In genomic region chr2:33985316-33985715, GRCm38 (mm10) we compare ENCODE assay signal across 29 mouse cellular contexts.
DNase-seq lines count a peak whose midpoint lies in the region; TF ChIP-seq lines count a peak whose summit lies in the region.
"Had no signal": no experiment of that assay in that cellular context is flagged by ENCODE, and none has a peak within 500 bp of the region (broad histone marks: within the 10 kb centered on the region; RNA-seq: fewer than 3 reads in every experiment).

No protein-coding gene starts in this region.

- H3K9me3 ChIP-seq in heart, embryonic 10.5 days: no peaks in the 10 kb centered on the region
- H3K9me3 ChIP-seq: forebrain, embryonic 12.5 days; limb, embryonic 13.5 days; liver, embryonic 12.5 days; midbrain, embryonic 13.5 days; neural tube, embryonic 13.5 days had no signal

- DNase-seq in heart, adult 11 months: peak; percentile 69
- DNase-seq in heart, embryonic 10.5 days (ENCODE audit: low spot score): no peak
- peak; percentile 11 for DNase-seq in right cerebral cortex, postnatal 4 days
- DNase-seq in right cerebral cortex, postnatal 36 days (ENCODE audit: low spot score in 2 of 2): no peak
- peak; percentile 21 for DNase-seq in MN1 (ENCODE audit: low spot score)
- DNase-seq in gonadal fat pad, adult 2 months (ENCODE audit: low read depth): peak; percentile 54
- no peak for DNase-seq in thymus, adult 2 months
- DNase-seq: adrenal gland, postnatal 25 days; B cell, adult 2 months; cerebellum, adult 8-10 months; forebrain, postnatal 0 days; gastrocnemius, postnatal 10 days; heart, postnatal 36 days; kidney, adult 9 months; kidney, postnatal 10 days; liver, postnatal 0 days; right cerebral cortex, postnatal 25 days; thymus, postnatal 14 days had no signal

- H3K27ac ChIP-seq in heart, embryonic 10.5 days: no peak overlapping the region
- no peak overlapping the region for H3K27ac ChIP-seq in thymus, adult 2 months (ENCODE audit: control insufficient read depth, insufficient read depth, low read length)
- H3K27ac ChIP-seq: forebrain, embryonic 12.5 days; hindbrain, embryonic 14.5 days; left cerebral cortex, adult 2 months; limb, embryonic 13.5 days; liver, embryonic 12.5 days; macrophage; neural tube, embryonic 13.5 days; stomach, postnatal 0 days had no signal

- no peak for TF ChIP-seq POLR2A in thymus, adult 2 months (IDR thresholded peaks at IDR 0.05; ENCODE audit: control insufficient read depth, extremely low read depth, insufficient read depth, low read length, poor library complexity)

- no peaks in the 10 kb centered on the region for H3K36me3 ChIP-seq in heart, embryonic 10.5 days
- no peaks in the 10 kb centered on the region for H3K36me3 ChIP-seq in thymus, adult 2 months (ENCODE audit: control insufficient read depth, insufficient read depth, low read length)
- H3K36me3 ChIP-seq: forebrain, embryonic 12.5 days; limb, embryonic 13.5 days; liver, embryonic 12.5 days; midbrain, embryonic 13.5 days; neural tube, embryonic 13.5 days had no signal

- peaks cover 5% of the 10 kb centered on the region; the same call in 1 of the 2 replicates for H3K4me1 ChIP-seq in heart, embryonic 10.5 days
- no peaks in the 10 kb centered on the region; the same call in 1 of the 2 replicates for H3K4me1 ChIP-seq in thymus, adult 2 months (replicated peaks; ENCODE audit: control insufficient read depth, insufficient read depth, low read length)
- H3K4me1 ChIP-seq: limb, embryonic 13.5 days; liver, embryonic 12.5 days had no signal

- 78% methylated on average over 11 of the region's 11 CpGs for WGBS in heart, embryonic 10.5 days
- WGBS in thymus, adult 2 months: 86% methylated on average over 11 of the region's 11 CpGs

- H3K27me3 ChIP-seq in heart, embryonic 10.5 days (ENCODE audit: insufficient read depth, poor library complexity, severe bottlenecking): peaks cover 5% of the 10 kb centered on the region; the same call in 1 of the 2 replicates
- no peaks in the 10 kb centered on the region for H3K27me3 ChIP-seq in thymus, adult 2 months (ENCODE audit: control insufficient read depth, insufficient read depth, low read length)
- H3K27me3 ChIP-seq: forebrain, embryonic 12.5 days; midbrain, embryonic 13.5 days; neural tube, embryonic 13.5 days; Patski had no signal

- no peak overlapping the region for H3K4me3 ChIP-seq in heart, embryonic 10.5 days
- H3K4me3 ChIP-seq in thymus, adult 2 months (ENCODE audit: control insufficient read depth, insufficient read depth, low read length): no peak overlapping the region
- H3K4me3 ChIP-seq: erythroblast, embryonic 14.5 days; forebrain, embryonic 12.5 days; left cerebral cortex, adult 2 months; limb, embryonic 13.5 days; liver, embryonic 12.5 days; midbrain, embryonic 13.5 days; neural tube, embryonic 13.5 days had no signal

- TF ChIP-seq CTCF in thymus, adult 2 months (IDR thresholded peaks at IDR 0.05; ENCODE audit: borderline replicate concordance, control insufficient read depth, extremely low read depth, insufficient read depth, low read length, poor library complexity): no peak

Comparison
In these comparisons a context has a peak if more than half of its experiments do, and no peak if none do; other contexts are left out.
1. DNase-seq: peak in heart, adult 11 months (single experiment), right cerebral cortex, postnatal 4 days (single experiment), MN1 (single experiment) and gonadal fat pad, adult 2 months (single experiment); none in heart, embryonic 10.5 days (single experiment), right cerebral cortex, postnatal 36 days (0 of 2) and thymus, adult 2 months (single experiment).